In genomic region chr17:30550774-30551107, GRCm38 (mm10) we compare ENCODE assay signal across 12 mouse cellular contexts. TPM values are rescaled to one million over a fixed set of nuclear protein-coding genes. Genes with fewer than 3 reads are reported as not detected.
DNase-seq lines count a peak whose midpoint lies in the region; ATAC-seq and TF ChIP-seq lines count a peak whose summit lies in the region.
"Had no signal": no experiment of that assay in that cellular context is flagged by ENCODE, and none has a peak within 500 bp of the region (broad histone marks: within the 10 kb centered on the region; RNA-seq: fewer than 3 reads in every experiment).

No protein-coding gene starts in this region.

- 0% methylated on average over 1 of the region's 1 CpGs for WGBS in heart, postnatal 0 days
- 15% methylated on average over 1 of the region's 1 CpGs for WGBS in embryonic facial prominence, embryonic 12.5 days
- 18% methylated on average over 1 of the region's 1 CpGs for WGBS in lung, embryonic 15.5 days
- WGBS in cerebellum, adult 2 months, result 50% methylated on average over 1 of the region's 1 CpGs

- no peak for TF ChIP-seq CTCF in heart, postnatal 0 days (IDR thresholded peaks at IDR 0.05; ENCODE audit: low read depth)
- no peak for TF ChIP-seq CTCF in cerebellum, adult 2 months (IDR thresholded peaks at IDR 0.05; ENCODE audit: borderline replicate concordance, insufficient read depth, low read depth, low read length)

- intact Hi-C loops in heart, postnatal 36 days (cut with DNase I), result no loop called here

- H3K27ac ChIP-seq in heart, postnatal 0 days (ENCODE audit: low read depth), result peak overlapping the region; percentile 84
- 0 out of 2 replicates have a peak overlapping the region, but pooled peaks have one; percentile 37 for H3K27ac ChIP-seq in embryonic facial prominence, embryonic 12.5 days
- peak overlapping the region; percentile 95 for H3K27ac ChIP-seq in lung, embryonic 15.5 days
- H3K27ac ChIP-seq in cerebellum, adult 2 months (ENCODE audit: insufficient read depth, low read length), result no peak overlapping the region
- H3K27ac ChIP-seq: stomach, embryonic 15.5 days had no signal

- no peak for TF ChIP-seq POLR2A in cerebellum, adult 2 months (IDR thresholded peaks at IDR 0.05; ENCODE audit: borderline replicate concordance, insufficient read depth, low read length)

- TF ChIP-seq EP300 in heart, postnatal 0 days (IDR thresholded peaks at IDR 0.05; ENCODE audit: low read depth), result no peak

- peak; percentile 40; the same call in 1 of the 2 replicates for ATAC-seq in heart, postnatal 0 days (ENCODE audit: insufficient read depth, low read depth)
- no peak for ATAC-seq in embryonic facial prominence, embryonic 12.5 days (ENCODE audit: insufficient number of reproducible peaks, insufficient read depth, low FRiP score, low TSS enrichment)
- ATAC-seq in lung, embryonic 15.5 days (ENCODE audit: borderline replicate concordance, extremely low read depth, low FRiP score, low TSS enrichment), result peak; percentile 75; the same call in 1 of the 2 replicates
- ATAC-seq: forebrain, embryonic 16.5 days had no signal

- no peak overlapping the region for H3K4me2 ChIP-seq in heart, postnatal 0 days (ENCODE audit: low read depth, low read length)
- no peak overlapping the region for H3K4me2 ChIP-seq in embryonic facial prominence, embryonic 12.5 days (replicated peaks)
- H3K4me2 ChIP-seq in lung, embryonic 15.5 days, result peak overlapping the region; percentile 40
- H3K4me2 ChIP-seq: hindbrain, embryonic 13.5 days; stomach, embryonic 15.5 days had no signal

- H3K36me3 ChIP-seq in heart, postnatal 0 days (replicated peaks; ENCODE audit: control insufficient read depth, insufficient read depth, low read length), result no peaks in the 10 kb centered on the region
- H3K36me3 ChIP-seq in embryonic facial prominence, embryonic 12.5 days, result no peaks in the 10 kb centered on the region
- H3K36me3 ChIP-seq in lung, embryonic 15.5 days, result no peaks in the 10 kb centered on the region
- H3K36me3 ChIP-seq: hindbrain, embryonic 13.5 days; stomach, embryonic 15.5 days had no signal

- H3K9me3 ChIP-seq in heart, postnatal 0 days (replicated peaks; ENCODE audit: control insufficient read depth, low read length), result no peaks in the 10 kb centered on the region
- H3K9me3 ChIP-seq in embryonic facial prominence, embryonic 12.5 days, result no peaks in the 10 kb centered on the region
- no peaks in the 10 kb centered on the region for H3K9me3 ChIP-seq in lung, embryonic 15.5 days
- H3K9me3 ChIP-seq: hindbrain, embryonic 13.5 days; stomach, embryonic 15.5 days had no signal

- DNase-seq in heart, postnatal 0 days (ENCODE audit: low spot score), result no peak
- no peak for DNase-seq in heart, postnatal 36 days
- DNase-seq in Muller cell, postnatal 12 days (ENCODE audit: inconsistent ontology term), result peak; percentile 42
- DNase-seq in cerebellum, postnatal 25 days, result no peak
- no peak for DNase-seq in cerebellum, adult 2 months
- DNase-seq: embryo, embryonic 11 days; kidney, adult 9 months had no signal

- no peaks in the 10 kb centered on the region for H3K27me3 ChIP-seq in heart, postnatal 0 days (ENCODE audit: control insufficient read depth, insufficient read depth, low read length)
- no peaks in the 10 kb centered on the region for H3K27me3 ChIP-seq in embryonic facial prominence, embryonic 12.5 days
- H3K27me3 ChIP-seq in lung, embryonic 15.5 days, result no peaks in the 10 kb centered on the region
- H3K27me3 ChIP-seq in cerebellum, adult 2 months (ENCODE audit: control insufficient read depth, insufficient read depth, low read length), result no peaks in the 10 kb centered on the region
- H3K27me3 ChIP-seq: hindbrain, embryonic 13.5 days; stomach, embryonic 15.5 days had no signal

- H3K4me1 ChIP-seq in heart, postnatal 0 days (ENCODE audit: control insufficient read depth, insufficient read depth), result peaks cover 27% of the 10 kb centered on the region; the same call in 1 of the 2 replicates
- H3K4me1 ChIP-seq in embryonic facial prominence, embryonic 12.5 days, result peaks cover 21% of the 10 kb centered on the region
- peaks cover 24% of the 10 kb centered on the region for H3K4me1 ChIP-seq in lung, embryonic 15.5 days
- no peaks in the 10 kb centered on the region for H3K4me1 ChIP-seq in cerebellum, adult 2 months (ENCODE audit: control insufficient read depth, insufficient read depth, low read length)

- no peak overlapping the region for H3K9ac ChIP-seq in heart, postnatal 0 days (replicated peaks; ENCODE audit: low read depth, low read length)
- no peak overlapping the region for H3K9ac ChIP-seq in embryonic facial prominence, embryonic 12.5 days
- H3K9ac ChIP-seq in lung, embryonic 15.5 days, result no peak overlapping the region
- H3K9ac ChIP-seq: hindbrain, embryonic 13.5 days; stomach, embryonic 15.5 days had no signal

- H3K4me3 ChIP-seq in heart, postnatal 0 days (ENCODE audit: low read depth, low read length), result no peak overlapping the region
- H3K4me3 ChIP-seq in embryonic facial prominence, embryonic 12.5 days, result no peak overlapping the region
- no peak overlapping the region for H3K4me3 ChIP-seq in lung, embryonic 15.5 days
- H3K4me3 ChIP-seq in cerebellum, adult 2 months (replicated peaks; ENCODE audit: insufficient read depth, low read depth, low read length), result no peak overlapping the region
- H3K4me3 ChIP-seq: hindbrain, embryonic 13.5 days; stomach, embryonic 15.5 days had no signal

RNA-seq across cellular contexts. Expression of gene Btbd9, which starts 25.5 kb away (rescaled TPM):
- 30.3 and 36.4 TPM in 2 replicates for total RNA-seq in heart, postnatal 0 days (2014; rRNA removed; ENCODE audit: low replicate concordance)
- polyA plus RNA-seq in heart, postnatal 0 days (2015; fragmentation: Nextera tagmentation; extraction: Ambion mirVana), result 26.2 and 31.0 TPM in 2 replicates
- total RNA-seq in heart, postnatal 36 days (2021), result 10 to 100 TPM; 17.0 to 17.4 TPM
- 71.6 and 78.9 TPM in 2 replicates for polyA plus RNA-seq in embryonic facial prominence, embryonic 12.5 days (2016; fragmentation: Nextera tagmentation; extraction: Ambion mirVana)
- polyA plus RNA-seq in lung, embryonic 15.5 days (2015; fragmentation: Nextera tagmentation; extraction: Ambion mirVana), result 54.1 and 57.3 TPM in 2 replicates
- 32.1 and 32.7 TPM in 2 replicates for polyA plus RNA-seq in cerebellum, adult 2 months (2012; rRNA removed)
